Mouse (Mus musculus): Measurements from ENCODE around the gene Gck.
"Not testable (repeated sequence)": the region's sequence is repeated elsewhere in the genome, so short reads cannot be mapped to it uniquely, and the experiment has no call there.

Gck gene

GRCm38 (mm10) chr11:5954965-5955504 is 5.2 kb upstream of the Gck start:
- peak; percentile 52 to 58 for DNase-seq (ENCODE audit: low spot score in 2 of 2)

DNA sequence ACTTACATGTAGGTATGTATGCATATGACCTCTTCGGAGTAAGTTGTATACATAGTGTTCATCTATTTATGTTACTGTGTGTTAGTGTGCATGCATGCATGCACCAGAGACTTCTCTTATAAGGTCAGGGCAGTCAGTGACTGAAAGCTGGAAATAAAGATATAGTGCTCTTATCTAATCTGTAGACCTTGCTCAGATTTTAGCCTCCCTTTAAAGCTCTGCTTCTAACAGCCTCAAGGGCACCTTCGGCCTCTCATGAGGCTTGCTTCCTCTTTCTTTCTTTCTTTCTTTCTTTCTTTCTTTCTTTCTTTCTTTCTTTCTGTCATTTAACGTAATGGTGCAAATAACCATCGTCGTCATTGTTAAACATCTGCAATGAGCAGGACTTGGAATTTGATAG is 4.6 kb upstream of the Gck start:
- DNase-seq (ENCODE audit: low spot score in 2 of 2), result no peak

GRCm38 (mm10) chr11:5953130-5953765 is 3.4 kb upstream of the Gck start:
- DNase-seq (ENCODE audit: low spot score in 2 of 2), result peak in 1 of 2 experiments; percentile 27

GRCm38 (mm10) chr11:5952501-5952900 is 2.6 kb upstream of the Gck start:
- DNase-seq (ENCODE audit: low spot score in 2 of 2), result no peak

DNA sequence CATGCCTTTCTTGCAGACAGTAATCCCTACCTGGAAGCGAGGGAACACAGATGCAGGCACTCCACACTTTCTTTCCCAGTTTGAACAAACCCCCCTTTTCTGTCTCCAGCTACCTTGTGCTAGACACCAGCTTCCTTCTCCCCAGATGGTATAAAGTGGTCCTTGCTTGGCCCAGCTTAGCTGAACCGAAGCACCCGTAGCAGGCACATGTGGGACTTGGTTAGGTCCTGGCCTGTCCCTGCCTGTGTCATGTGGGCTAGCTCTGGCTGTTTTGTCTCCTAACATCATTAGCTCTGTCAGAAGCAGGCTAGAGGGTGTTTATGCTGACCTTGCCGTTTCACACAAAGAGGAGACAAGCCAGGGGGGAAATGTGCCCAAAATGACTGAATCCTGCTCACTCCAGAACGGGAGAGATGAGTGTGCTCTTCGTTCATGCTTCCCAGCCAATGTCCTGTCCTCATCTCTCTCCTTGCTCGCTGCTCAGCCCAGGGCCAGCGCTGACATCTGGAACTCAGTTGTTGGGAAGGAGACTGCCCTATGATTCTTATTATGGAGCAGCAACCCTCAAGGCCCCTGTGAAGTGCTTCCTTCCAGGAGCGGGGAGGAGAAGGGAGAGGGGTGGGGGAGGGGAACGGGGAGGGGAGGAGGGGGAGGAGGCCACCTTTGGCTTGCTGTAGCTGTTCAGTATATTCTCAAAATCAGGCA is 1.2 kb downstream of the Gck start:
- no peak for DNase-seq (ENCODE audit: low spot score in 2 of 2)

- no peak for DNase-seq (ENCODE audit: low spot score in 2 of 2)
Observed at GRCm38 (mm10) chr11:5947796-5948195, 2.1 kb downstream of the Gck start.

- no peak for DNase-seq (ENCODE audit: low spot score in 2 of 2)
Observed at GRCm38 (mm10) chr11:5945096-5945495, 4.8 kb downstream of the Gck start.

GRCm38 (mm10) chr11:5942966-5943365 is 6.9 kb downstream of the Gck start:
- no peak for DNase-seq (ENCODE audit: low spot score in 2 of 2)

DNA sequence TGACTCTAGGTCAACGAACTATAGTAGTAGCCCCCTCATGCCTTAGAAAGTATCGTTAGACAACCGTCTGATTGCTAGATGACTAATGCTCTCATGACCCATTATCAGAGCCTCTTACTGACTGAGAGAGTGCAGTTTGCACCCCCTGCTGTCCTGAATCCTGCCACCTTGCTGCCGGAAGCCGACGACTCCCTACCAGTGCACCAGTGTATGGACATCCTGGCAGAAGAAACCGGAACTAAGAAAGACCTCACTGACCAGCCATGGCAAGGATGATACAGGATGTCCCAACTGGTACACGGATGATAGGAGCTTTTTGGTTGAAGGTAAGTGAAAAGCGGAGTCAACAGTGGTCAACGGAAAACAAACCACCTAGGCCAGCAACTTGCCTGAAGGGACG is 15.3 kb downstream of the Gck start:
- not testable (repeated sequence) for DNase-seq (ENCODE audit: low spot score in 2 of 2)

DNA sequence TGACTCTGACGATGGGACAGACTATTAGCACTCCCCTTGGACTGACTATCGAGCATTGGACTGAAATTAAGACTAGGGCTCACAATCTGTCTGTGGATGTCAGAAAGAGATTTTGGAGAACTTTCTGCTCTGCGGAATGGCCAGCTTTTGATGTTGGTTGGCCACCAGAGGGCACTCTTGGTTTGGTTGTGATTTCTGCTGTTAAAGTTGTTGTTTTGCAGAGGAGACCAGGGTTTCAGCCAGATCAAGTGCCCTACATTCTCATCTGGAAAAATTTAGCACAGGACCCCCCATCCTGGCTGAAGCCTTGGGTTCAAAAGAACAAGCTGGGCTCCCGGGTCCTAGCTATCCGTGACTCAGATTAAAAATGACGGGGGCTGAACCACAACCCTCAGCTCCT is 17.9 kb downstream of the Gck start:
- not testable (repeated sequence) for DNase-seq (ENCODE audit: low spot score in 2 of 2)

GRCm38 (mm10) chr11:5930578-5930977 is 19.3 kb downstream of the Gck start:
- DNase-seq (ENCODE audit: low spot score in 2 of 2), result no peak

- no peak for DNase-seq (ENCODE audit: low spot score in 2 of 2)
Observed at GRCm38 (mm10) chr11:5926696-5927220, 23.1 kb downstream of the Gck start.

GRCm38 (mm10) chr11:5924699-5925098 is 25.2 kb downstream of the Gck start:
- no peak for DNase-seq (ENCODE audit: low spot score in 2 of 2)

GRCm38 (mm10) chr11:5920323-5920960 is 29.4 kb downstream of the Gck start:
- DNase-seq (ENCODE audit: low spot score in 2 of 2), result no peak

DNA sequence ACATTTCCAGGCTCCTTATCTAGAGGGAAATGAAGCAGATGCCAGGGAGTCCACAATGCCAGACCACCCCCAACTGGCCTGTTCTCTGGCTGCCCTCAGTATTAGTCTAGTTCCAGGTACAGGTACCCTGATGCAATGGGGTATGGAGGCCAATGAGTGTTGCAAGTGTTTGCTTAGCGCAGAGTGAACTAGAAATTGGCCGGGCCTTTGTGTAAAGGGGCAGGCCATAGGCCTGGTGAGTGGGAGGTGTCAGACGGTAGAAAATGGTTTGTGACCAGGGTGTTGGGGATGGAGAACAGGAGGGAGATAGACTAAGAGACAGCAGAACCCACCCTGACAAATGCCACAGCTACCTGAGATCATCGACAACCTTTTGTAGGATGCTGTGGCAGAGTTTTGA is 30.3 kb downstream of the Gck start:
- DNase-seq (ENCODE audit: low spot score in 2 of 2), result no peak

- DNase-seq (ENCODE audit: low spot score in 2 of 2), result no peak
Observed at GRCm38 (mm10) chr11:5918111-5918510, 31.8 kb downstream of the Gck start.

DNA sequence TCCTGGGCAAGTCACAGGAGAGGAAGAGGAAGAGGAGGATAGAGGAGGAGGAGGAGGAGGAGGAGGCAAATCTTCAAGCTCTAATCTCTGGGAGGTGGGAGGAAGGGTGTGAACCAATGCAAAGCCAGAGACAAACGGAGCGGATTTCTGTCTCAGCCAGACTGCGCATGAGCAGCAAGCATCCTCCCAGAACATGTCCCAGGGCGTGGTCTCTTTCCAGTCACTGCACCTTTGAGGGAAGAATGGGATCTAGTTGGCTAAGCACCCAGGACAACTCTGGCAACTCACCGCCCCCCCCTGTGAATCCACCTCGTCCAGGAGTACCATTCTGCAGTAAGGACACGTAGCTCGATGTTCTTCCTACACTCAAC is 33.7 kb downstream of the Gck start:
- no peak for DNase-seq (ENCODE audit: low spot score in 2 of 2)

- no peak for DNase-seq (ENCODE audit: low spot score in 2 of 2)
Observed at GRCm38 (mm10) chr11:5915429-5916177, 34.3 kb downstream of the Gck start.

DNA sequence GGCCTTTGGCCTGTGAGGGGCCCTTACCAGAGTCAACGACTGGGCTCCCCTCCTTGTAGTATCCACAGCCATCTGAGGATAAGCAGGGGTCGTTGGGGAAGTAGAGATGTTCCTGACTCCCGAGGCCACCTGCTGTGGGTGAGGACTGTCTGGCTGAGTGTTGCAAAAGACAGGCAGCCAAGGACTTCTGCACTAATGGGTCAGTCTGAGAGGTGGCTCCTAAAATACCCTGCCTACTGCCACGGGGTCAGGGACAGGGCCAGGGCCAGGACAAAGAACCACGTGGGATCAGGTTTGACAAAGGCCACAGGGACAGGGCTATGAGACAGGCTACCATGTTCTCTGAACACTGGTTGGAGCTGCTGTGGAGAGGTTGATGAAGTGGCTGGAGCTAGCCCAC is 34.9 kb downstream of the Gck start:
- DNase-seq (ENCODE audit: low spot score in 2 of 2), result no peak

DNA sequence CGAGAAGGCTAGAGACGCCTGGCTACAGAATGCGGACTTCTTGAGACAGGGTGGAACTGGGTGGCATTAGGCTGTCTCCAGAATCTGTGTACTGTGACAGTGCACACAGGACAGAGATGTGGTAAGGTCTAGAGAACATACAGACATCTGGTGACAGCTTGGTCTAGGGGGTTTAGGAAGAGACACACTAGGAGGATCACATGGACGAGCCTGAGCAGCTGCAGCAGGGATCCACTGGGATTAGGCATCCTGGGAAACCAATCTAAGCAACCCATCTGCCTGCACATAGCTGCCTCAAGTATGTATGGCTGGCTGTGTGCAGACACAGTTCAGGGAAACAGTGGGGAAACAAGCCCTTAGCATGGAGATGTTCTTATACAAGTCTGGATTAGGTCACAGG is 35.9 kb downstream of the Gck start:
- DNase-seq (ENCODE audit: low spot score in 2 of 2), result no peak

GRCm38 (mm10) chr11:5913256-5913655 is 36.6 kb downstream of the Gck start:
- no peak for DNase-seq (ENCODE audit: low spot score in 2 of 2)

- peak in 1 of 2 experiments; percentile 35 for DNase-seq (ENCODE audit: low spot score in 2 of 2)
Observed at GRCm38 (mm10) chr11:5912635-5913034, 37.2 kb downstream of the Gck start.
